31 mouse cellular contexts compared by ENCODE assay signal in genomic region chrX:7571565-7572136, GRCm38 (mm10). TPM values are rescaled to one million over a fixed set of nuclear protein-coding genes. Genes with fewer than 3 reads are reported as not detected.
DNase-seq lines count a peak whose midpoint lies in the region; ATAC-seq and TF ChIP-seq lines count a peak whose summit lies in the region.
"Had no signal": no experiment of that assay in that cellular context is flagged by ENCODE, and none has a peak within 500 bp of the region (broad histone marks: within the 10 kb centered on the region; RNA-seq: fewer than 3 reads in every experiment).

No protein-coding gene starts in this region.

- no peaks in the 10 kb centered on the region for H3K9me3 ChIP-seq in intestine, embryonic 14.5 days (ENCODE audit: control insufficient read depth, low read length)
- H3K9me3 ChIP-seq in intestine, embryonic 15.5 days: no peaks in the 10 kb centered on the region
- H3K9me3 ChIP-seq in ES-E14 (ENCODE audit: control insufficient read depth, insufficient read depth, low read depth, low read length): no peaks in the 10 kb centered on the region
- no peaks in the 10 kb centered on the region for H3K9me3 ChIP-seq in liver, embryonic 12.5 days (replicated peaks)
- H3K9me3 ChIP-seq: heart, embryonic 15.5 days; midbrain, embryonic 13.5 days; neural tube, embryonic 12.5 days had no signal

- WGBS in intestine, embryonic 14.5 days: 92% methylated on average over 9 of the region's 9 CpGs
- 84% methylated on average over 9 of the region's 9 CpGs for WGBS in intestine, embryonic 15.5 days
- WGBS in liver, embryonic 12.5 days (ENCODE audit: insufficient replicate concordance): 82% methylated on average over 9 of the region's 9 CpGs

- no peak overlapping the region for H3K27ac ChIP-seq in intestine, embryonic 14.5 days (ENCODE audit: low read depth)
- H3K27ac ChIP-seq in intestine, embryonic 15.5 days: no peak overlapping the region
- H3K27ac ChIP-seq in ES-E14 (ENCODE audit: insufficient read depth, low read depth, low read length, poor library complexity, severe bottlenecking): no peak overlapping the region
- no peak overlapping the region for H3K27ac ChIP-seq in liver, embryonic 12.5 days
- H3K27ac ChIP-seq: forebrain, embryonic 10.5 days; heart, embryonic 15.5 days; kidney, postnatal 0 days; midbrain, embryonic 13.5 days; neural tube, embryonic 12.5 days had no signal

- H3K4me1 ChIP-seq in intestine, embryonic 14.5 days (replicated peaks; ENCODE audit: control insufficient read depth, insufficient read depth, low read length): 0 out of 2 replicates have a peak, but pooled peaks cover 5% of the 10 kb centered on the region
- H3K4me1 ChIP-seq in intestine, embryonic 15.5 days (replicated peaks): peaks cover 3% of the 10 kb centered on the region; the same call in 1 of the 2 replicates
- peaks cover 0 to 11% of the 10 kb centered on the region in 2 experiments; a peak in 1 of 4 replicates for H3K4me1 ChIP-seq in ES-E14 (ENCODE audit: control insufficient read depth in 2 of 2, insufficient read depth in 2 of 2, low read length in 2 of 2, poor library complexity in 1 of 2)
- peaks cover 42% of the 10 kb centered on the region for H3K4me1 ChIP-seq in liver, embryonic 12.5 days

- DNase-seq in intestine, embryonic 14.5 days (ENCODE audit: low spot score): no peak
- DNase-seq in CD4-positive helper T cell, adult 2 months (ENCODE audit: low read depth, low spot score): peak; percentile 16
- no peak for DNase-seq in ES-E14 (ENCODE audit: low read depth, low spot score)
- DNase-seq in urinary bladder, postnatal 25 days (ENCODE audit: low spot score): no peak
- DNase-seq in kidney, adult 11 months: no peak
- DNase-seq: cerebellum, adult 11-12 months; cerebellum, postnatal 10 days; gastrocnemius, postnatal 25 days; heart, postnatal 4 days; kidney, adult 18-20 months; layer of hippocampus, adult 9-11 months; lung, adult 18-20 months; lung, postnatal 14 days; right cerebral cortex, adult 18-20 months; right cerebral cortex, postnatal 4 days; thymus, adult 18-20 months had no signal

- no peaks in the 10 kb centered on the region for H3K27me3 ChIP-seq in intestine, embryonic 14.5 days (replicated peaks; ENCODE audit: control insufficient read depth, insufficient read depth, low read length)
- no peaks in the 10 kb centered on the region for H3K27me3 ChIP-seq in intestine, embryonic 15.5 days (replicated peaks)
- no peaks in the 10 kb centered on the region for H3K27me3 ChIP-seq in liver, embryonic 12.5 days (replicated peaks)
- H3K27me3 ChIP-seq: heart, embryonic 15.5 days; midbrain, embryonic 13.5 days; neural tube, embryonic 12.5 days had no signal

- no peak overlapping the region for H3K4me3 ChIP-seq in intestine, embryonic 14.5 days (ENCODE audit: low read depth, low read length)
- no peak overlapping the region for H3K4me3 ChIP-seq in intestine, embryonic 15.5 days (replicated peaks)
- H3K4me3 ChIP-seq in ES-E14 (ENCODE audit: insufficient read depth in 1 of 2, low read depth in 1 of 2, low read length in 2 of 2, poor library complexity in 1 of 2, severe bottlenecking in 1 of 2): peak overlapping the region in 1 of 2 experiments; percentile 85; a peak in 1 of 4 replicates
- H3K4me3 ChIP-seq in liver, embryonic 12.5 days: no peak overlapping the region
- H3K4me3 ChIP-seq: midbrain, embryonic 13.5 days; neural tube, embryonic 12.5 days had no signal

- 0 out of 2 replicates have a peak overlapping the region, but pooled peaks have one; percentile 57 for H3K4me2 ChIP-seq in intestine, embryonic 14.5 days (ENCODE audit: low read length)
- H3K4me2 ChIP-seq in intestine, embryonic 15.5 days (replicated peaks): no peak overlapping the region
- H3K4me2 ChIP-seq in liver, embryonic 12.5 days: 0 out of 2 replicates have a peak overlapping the region, but pooled peaks have one; percentile 85

- no peak for ATAC-seq in intestine, embryonic 14.5 days (replicated peaks; ENCODE audit: low FRiP score, low TSS enrichment, low read depth)
- no peak for ATAC-seq in intestine, embryonic 15.5 days
- ATAC-seq in liver, embryonic 12.5 days: no peak
- ATAC-seq: hindbrain, embryonic 16.5 days; midbrain, embryonic 13.5 days had no signal

- H3K9ac ChIP-seq in intestine, embryonic 14.5 days (ENCODE audit: low read length): no peak overlapping the region
- no peak overlapping the region for H3K9ac ChIP-seq in intestine, embryonic 15.5 days
- peak overlapping the region; percentile 52; the same call in 1 of the 2 replicates for H3K9ac ChIP-seq in ES-E14 (ENCODE audit: insufficient read depth, low read depth, low read length, poor library complexity, severe bottlenecking)
- no peak overlapping the region for H3K9ac ChIP-seq in liver, embryonic 12.5 days
- H3K9ac ChIP-seq: heart, embryonic 15.5 days; midbrain, embryonic 13.5 days; neural tube, embryonic 12.5 days had no signal

- H3K36me3 ChIP-seq in intestine, embryonic 14.5 days (ENCODE audit: control insufficient read depth, insufficient read depth, low read length): no peaks in the 10 kb centered on the region
- no peaks in the 10 kb centered on the region for H3K36me3 ChIP-seq in intestine, embryonic 15.5 days
- peaks cover 2% of the 10 kb centered on the region; the same call in 1 of the 2 replicates for H3K36me3 ChIP-seq in ES-E14 (ENCODE audit: control insufficient read depth, insufficient read depth, low read length, poor library complexity, severe bottlenecking)
- no peaks in the 10 kb centered on the region for H3K36me3 ChIP-seq in liver, embryonic 12.5 days
- H3K36me3 ChIP-seq: forebrain, embryonic 10.5 days; heart, embryonic 15.5 days; midbrain, embryonic 13.5 days; neural tube, embryonic 12.5 days had no signal

- in situ Hi-C loops in ES-E14 (cut with MboI; ENCODE audit: low sequenced_read_pairs in 2 of 2, unreplicated experiment in 2 of 2): loop anchor here in 1 of 2 experiments (25.0 kb wide), 1 partner anchor 109 kb away; no protein-coding TSS in a partner anchor

TF ChIP-seq in ES-E14, 5 proteins besides CTCF, POLR2A, EP300 and RAD21:
- TF ChIP-seq CHD2 (IDR thresholded peaks at IDR 0.05; ENCODE audit: low read depth, low read length): no peak
- TF ChIP-seq MAFK (IDR thresholded peaks at IDR 0.05; ENCODE audit: insufficient read depth, low read depth, low read length): no peak
- no peak for TF ChIP-seq HCFC1 (IDR thresholded peaks at IDR 0.05; ENCODE audit: borderline replicate concordance, insufficient read depth, low read length)
- TF ChIP-seq ZNF384 (IDR thresholded peaks at IDR 0.05; ENCODE audit: low read depth, low read length): no peak
- TF ChIP-seq ZC3H11A (IDR thresholded peaks at IDR 0.05; ENCODE audit: borderline replicate concordance, low read depth, low read length): no peak

RNA-seq across cellular contexts. Expression of gene Foxp3, which starts 1.8 kb away (rescaled TPM):
- 0.05 TPM in 1 of 2 replicates, not detected in the other for polyA plus RNA-seq in intestine, embryonic 14.5 days (2014; fragmentation: Nextera tagmentation; extraction: Ambion mirVana)
- not detected in 2 replicates for polyA plus RNA-seq in intestine, embryonic 15.5 days (2015; fragmentation: Nextera tagmentation; extraction: Ambion mirVana)
- total RNA-seq in ES-E14 (2012; rRNA removed): 0.49 and 0.63 TPM in 2 replicates
- 0.14 TPM in 1 of 2 replicates, not detected in the other for polyA plus RNA-seq in liver, embryonic 12.5 days (2016; fragmentation: Nextera tagmentation; extraction: Ambion mirVana)
- total RNA-seq: heart, adult 8-10 months; heart, postnatal 4 days; left cerebral cortex, adult 18-20 months; left cerebral cortex, postnatal 25 days; monocyte, adult 5-6 weeks had no signal
- polyA plus RNA-seq: cortical plate, adult 2 months; embryonic facial prominence, embryonic 11.5 days; heart, embryonic 15.5 days; kidney, postnatal 0 days; stomach, embryonic 16.5 days had no signal

RNA-seq across cellular contexts. Expression of gene Ppp1r3f, which starts 2.4 kb away (rescaled TPM):
- 1.4 and 2.2 TPM in 2 replicates for polyA plus RNA-seq in intestine, embryonic 14.5 days (2014; fragmentation: Nextera tagmentation; extraction: Ambion mirVana)
- 1.3 and 1.5 TPM in 2 replicates for polyA plus RNA-seq in intestine, embryonic 15.5 days (2015; fragmentation: Nextera tagmentation; extraction: Ambion mirVana)
- total RNA-seq in ES-E14 (2012; rRNA removed): 1.7 and 2.4 TPM in 2 replicates
- polyA plus RNA-seq in liver, embryonic 12.5 days (2016; fragmentation: Nextera tagmentation; extraction: Ambion mirVana): 0.93 and 1.0 TPM in 2 replicates
- total RNA-seq: monocyte, adult 5-6 weeks had no signal

RNA-seq across cellular contexts. Expression of gene Ccdc22, which starts 33.7 kb away (rescaled TPM):
- polyA plus RNA-seq in intestine, embryonic 14.5 days (2014; fragmentation: Nextera tagmentation; extraction: Ambion mirVana): 28.0 and 29.7 TPM in 2 replicates
- 31.2 and 31.4 TPM in 2 replicates for polyA plus RNA-seq in intestine, embryonic 15.5 days (2015; fragmentation: Nextera tagmentation; extraction: Ambion mirVana)
- 19.5 and 23.9 TPM in 2 replicates for total RNA-seq in ES-E14 (2012; rRNA removed)
- 26.1 and 26.2 TPM in 2 replicates for polyA plus RNA-seq in liver, embryonic 12.5 days (2016; fragmentation: Nextera tagmentation; extraction: Ambion mirVana)

RNA-seq across cellular contexts. Expression of gene Cacna1f, which starts 35.2 kb away (rescaled TPM):
- 0.04 TPM in 1 of 2 replicates, not detected in the other for polyA plus RNA-seq in intestine, embryonic 14.5 days (2014; fragmentation: Nextera tagmentation; extraction: Ambion mirVana)
- 0.04 TPM in 1 of 2 replicates, not detected in the other for polyA plus RNA-seq in intestine, embryonic 15.5 days (2015; fragmentation: Nextera tagmentation; extraction: Ambion mirVana)
- total RNA-seq in ES-E14 (2012; rRNA removed): 0.16 TPM in 1 of 2 replicates, not detected in the other
- 0.04 TPM in 2 replicates for polyA plus RNA-seq in liver, embryonic 12.5 days (2016; fragmentation: Nextera tagmentation; extraction: Ambion mirVana)
- total RNA-seq: gastrocnemius, postnatal 25 days; heart, adult 8-10 months; heart, postnatal 4 days; left cerebral cortex, postnatal 25 days had no signal
- polyA plus RNA-seq: embryonic facial prominence, embryonic 11.5 days; forebrain, embryonic 10.5 days; heart, embryonic 15.5 days; neural tube, embryonic 12.5 days; stomach, embryonic 16.5 days had no signal
